Mouse (Mus musculus): ENCODE measurements around the gene Serinc3. TPM values are rescaled to one million over a fixed set of nuclear protein-coding genes. Genes with fewer than 3 reads are reported as not detected.

The Serinc3 gene
- polyA plus RNA-seq, 1 experiment from 2014 or later = 71.3 TPM

GRCm38 (mm10) chr2:163670872-163671594 lies 26.1 kb upstream of the Serinc3 start:
- H3K9me3 ChIP-seq (replicated peaks; ENCODE audit: control insufficient read depth, low read length) = no peaks in the 10 kb centered on the region
- no peaks in the 10 kb centered on the region for H3K27me3 ChIP-seq (ENCODE audit: control insufficient read depth, insufficient read depth, low read length)
- H3K4me1 ChIP-seq (ENCODE audit: control insufficient read depth, insufficient read depth, low read length) = peaks cover 45% of the 10 kb centered on the region
- 0 out of 2 replicates have a peak, but pooled peaks cover 3% of the 10 kb centered on the region for H3K36me3 ChIP-seq (ENCODE audit: control insufficient read depth, insufficient read depth)
- no peak for ATAC-seq (replicated peaks; ENCODE audit: extremely low read depth, insufficient read depth, low FRiP score)
- peak overlapping the region; percentile 37 for H3K4me2 ChIP-seq (ENCODE audit: low read depth, low read length)
- peak overlapping the region; percentile 53 for H3K9ac ChIP-seq (ENCODE audit: low read length)
- 36% methylated on average over 11 of the region's 11 CpGs for WGBS
- peak overlapping the region; percentile 88 for H3K27ac ChIP-seq (ENCODE audit: low read length)
- no peak overlapping the region for H3K4me3 ChIP-seq (ENCODE audit: low read length)

- ATAC-seq (replicated peaks; ENCODE audit: extremely low read depth, insufficient read depth, low FRiP score) = no peak
- WGBS = 94% methylated on average over 1 of the region's 1 CpGs
- 0 out of 2 replicates have a peak, but pooled peaks cover 4% of the 10 kb centered on the region for H3K36me3 ChIP-seq (ENCODE audit: control insufficient read depth, insufficient read depth)
- H3K9ac ChIP-seq (ENCODE audit: low read length) = no peak overlapping the region
- no peaks in the 10 kb centered on the region for H3K9me3 ChIP-seq (replicated peaks; ENCODE audit: control insufficient read depth, low read length)
- H3K27ac ChIP-seq (ENCODE audit: low read length) = no peak overlapping the region
- H3K4me3 ChIP-seq (ENCODE audit: low read length) = no peak overlapping the region
- no peaks in the 10 kb centered on the region for H3K27me3 ChIP-seq (ENCODE audit: control insufficient read depth, insufficient read depth, low read length)
- no peak overlapping the region for H3K4me2 ChIP-seq (ENCODE audit: low read depth, low read length)
- H3K4me1 ChIP-seq (ENCODE audit: control insufficient read depth, insufficient read depth, low read length) = peaks cover 32% of the 10 kb centered on the region
These were observed 22.1 kb upstream of the Serinc3 start for GRCm38 (mm10) chr2:163667045-163667444.

GRCm38 (mm10) chr2:163663930-163664329 lies 19.0 kb upstream of the Serinc3 start:
- Histone ChIP-seq H3K4me3 (ENCODE audit: low read length) (no peak overlapping the region), H3K9ac (ENCODE audit: low read length) (no peak overlapping the region), H3K4me2 (ENCODE audit: low read depth, low read length) (no peak overlapping the region), H3K27me3 (ENCODE audit: control insufficient read depth, insufficient read depth, low read length) (no peaks in the 10 kb centered on the region), H3K27ac (ENCODE audit: low read length) (peak overlapping the region; percentile 19; the same call in 1 of the 2 replicates), H3K4me1 (ENCODE audit: control insufficient read depth, insufficient read depth, low read length) (peaks cover 49% of the 10 kb centered on the region), H3K9me3 (replicated peaks; ENCODE audit: control insufficient read depth, low read length) (no peaks in the 10 kb centered on the region), H3K36me3 (ENCODE audit: control insufficient read depth, insufficient read depth) (0 out of 2 replicates have a peak, but pooled peaks cover 4% of the 10 kb centered on the region)
- 65% methylated on average over 3 of the region's 3 CpGs for WGBS
- ATAC-seq (replicated peaks; ENCODE audit: extremely low read depth, insufficient read depth, low FRiP score) = no peak

DNA sequence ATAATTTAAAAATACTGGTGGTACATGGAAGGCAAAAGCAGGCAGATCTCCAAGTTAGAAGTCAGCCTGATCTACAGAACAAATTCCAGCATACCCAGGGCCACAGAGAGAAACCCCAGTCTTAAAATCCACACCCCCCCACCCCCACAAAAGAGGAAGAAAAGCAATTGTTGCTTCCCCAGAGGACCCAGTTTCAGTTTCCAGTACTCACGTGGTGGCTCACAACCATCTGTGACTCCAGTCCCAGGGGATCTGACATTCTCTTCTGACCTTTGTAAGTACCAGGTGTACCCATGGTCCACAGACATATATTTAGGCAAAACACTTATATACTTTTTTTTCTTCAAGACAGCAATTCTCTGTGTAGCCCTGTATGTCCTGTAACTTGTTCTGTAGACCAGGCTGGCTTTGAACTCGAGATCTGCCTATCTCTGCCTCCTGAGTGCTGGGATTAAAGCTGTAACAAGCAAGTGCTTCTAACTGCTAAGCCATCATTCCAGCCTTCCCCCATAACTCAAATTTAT lies 17.8 kb upstream of the Serinc3 start:
- H3K9me3 ChIP-seq (replicated peaks; ENCODE audit: control insufficient read depth, low read length) = no peaks in the 10 kb centered on the region
- no peak for ATAC-seq (replicated peaks; ENCODE audit: extremely low read depth, insufficient read depth, low FRiP score)
- H3K4me3 ChIP-seq (ENCODE audit: low read length) = no peak overlapping the region
- WGBS = 54% methylated on average over 2 of the region's 2 CpGs
- H3K4me2 ChIP-seq (ENCODE audit: low read depth, low read length) = no peak overlapping the region
- peaks cover 49% of the 10 kb centered on the region for H3K4me1 ChIP-seq (ENCODE audit: control insufficient read depth, insufficient read depth, low read length)
- no peaks in the 10 kb centered on the region for H3K27me3 ChIP-seq (ENCODE audit: control insufficient read depth, insufficient read depth, low read length)
- H3K27ac ChIP-seq (ENCODE audit: low read length) = no peak overlapping the region
- H3K36me3 ChIP-seq (ENCODE audit: control insufficient read depth, insufficient read depth) = 0 out of 2 replicates have a peak, but pooled peaks cover 4% of the 10 kb centered on the region
- no peak overlapping the region for H3K9ac ChIP-seq (ENCODE audit: low read length)

GRCm38 (mm10) chr2:163662076-163662475 lies 17.1 kb upstream of the Serinc3 start:
- peaks cover 47% of the 10 kb centered on the region for H3K4me1 ChIP-seq (ENCODE audit: control insufficient read depth, insufficient read depth, low read length)
- no peak overlapping the region for H3K4me2 ChIP-seq (ENCODE audit: low read depth, low read length)
- no peak overlapping the region for H3K27ac ChIP-seq (ENCODE audit: low read length)
- H3K36me3 ChIP-seq (ENCODE audit: control insufficient read depth, insufficient read depth) = 0 out of 2 replicates have a peak, but pooled peaks cover 4% of the 10 kb centered on the region
- H3K9ac ChIP-seq (ENCODE audit: low read length) = no peak overlapping the region
- no peaks in the 10 kb centered on the region for H3K27me3 ChIP-seq (ENCODE audit: control insufficient read depth, insufficient read depth, low read length)
- ATAC-seq (replicated peaks; ENCODE audit: extremely low read depth, insufficient read depth, low FRiP score) = no peak
- H3K9me3 ChIP-seq (replicated peaks; ENCODE audit: control insufficient read depth, low read length) = no peaks in the 10 kb centered on the region
- H3K4me3 ChIP-seq (ENCODE audit: low read length) = no peak overlapping the region
- 86% methylated on average over 5 of the region's 5 CpGs for WGBS

GRCm38 (mm10) chr2:163661371-163661850 lies 16.5 kb upstream of the Serinc3 start:
- no peak for ATAC-seq (replicated peaks; ENCODE audit: extremely low read depth, insufficient read depth, low FRiP score)
- Histone ChIP-seq H3K27ac (ENCODE audit: low read length) (peak overlapping the region; percentile 75), H3K4me2 (ENCODE audit: low read depth, low read length) (peak overlapping the region; percentile 36), H3K4me1 (ENCODE audit: control insufficient read depth, insufficient read depth, low read length) (peaks cover 42% of the 10 kb centered on the region), H3K4me3 (ENCODE audit: low read length) (no peak overlapping the region; the same call in 1 of the 2 replicates), H3K27me3 (ENCODE audit: control insufficient read depth, insufficient read depth, low read length) (no peaks in the 10 kb centered on the region), H3K9me3 (replicated peaks; ENCODE audit: control insufficient read depth, low read length) (no peaks in the 10 kb centered on the region), H3K36me3 (ENCODE audit: control insufficient read depth, insufficient read depth) (0 out of 2 replicates have a peak, but pooled peaks cover 4% of the 10 kb centered on the region), H3K9ac (ENCODE audit: low read length) (peak overlapping the region; percentile 60)
- 53% methylated on average over 6 of the region's 6 CpGs for WGBS

DNA sequence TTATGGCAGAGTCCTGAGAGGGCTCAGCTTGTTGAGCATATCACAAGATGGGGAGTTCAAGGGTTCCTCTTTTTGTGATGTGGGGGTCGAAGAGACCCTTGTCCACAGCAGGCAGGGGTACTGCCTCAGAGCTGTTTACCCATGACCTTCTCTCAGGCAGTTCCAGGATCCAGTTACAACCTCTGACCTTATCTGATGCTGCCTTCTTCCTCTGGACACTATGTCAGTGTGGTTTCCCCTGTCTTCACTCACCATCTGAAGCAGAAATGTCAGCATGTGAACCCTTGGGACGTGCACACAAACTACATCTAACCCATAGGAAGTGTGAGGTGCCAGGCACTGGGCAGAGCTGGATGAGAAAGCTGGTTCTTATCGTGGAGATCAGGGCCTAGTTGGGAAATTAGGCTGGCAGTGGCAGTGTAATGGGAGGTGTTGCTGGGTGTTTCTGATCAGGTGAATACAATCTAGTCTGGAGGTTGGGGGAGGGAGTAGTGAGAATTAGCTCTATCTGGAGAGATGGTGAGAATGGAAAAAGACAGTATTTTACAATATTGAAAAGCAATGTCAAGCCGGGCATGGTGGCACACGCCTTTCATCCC lies 15.3 kb upstream of the Serinc3 start:
- no peaks in the 10 kb centered on the region for H3K9me3 ChIP-seq (replicated peaks; ENCODE audit: control insufficient read depth, low read length)
- H3K27ac ChIP-seq (ENCODE audit: low read length) = peak overlapping the region; percentile 48
- peaks cover 42% of the 10 kb centered on the region for H3K4me1 ChIP-seq (ENCODE audit: control insufficient read depth, insufficient read depth, low read length)
- H3K36me3 ChIP-seq (ENCODE audit: control insufficient read depth, insufficient read depth) = no peaks in the 10 kb centered on the region
- H3K9ac ChIP-seq (ENCODE audit: low read length) = peak overlapping the region; percentile 50
- 0 out of 2 replicates have a peak overlapping the region, but pooled peaks have one; percentile 4 for H3K4me3 ChIP-seq (ENCODE audit: low read length)
- H3K27me3 ChIP-seq (ENCODE audit: control insufficient read depth, insufficient read depth, low read length) = no peaks in the 10 kb centered on the region
- WGBS = 60% methylated on average over 5 of the region's 5 CpGs
- H3K4me2 ChIP-seq (ENCODE audit: low read depth, low read length) = peak overlapping the region; percentile 72
- ATAC-seq (replicated peaks; ENCODE audit: extremely low read depth, insufficient read depth, low FRiP score) = no peak

DNA sequence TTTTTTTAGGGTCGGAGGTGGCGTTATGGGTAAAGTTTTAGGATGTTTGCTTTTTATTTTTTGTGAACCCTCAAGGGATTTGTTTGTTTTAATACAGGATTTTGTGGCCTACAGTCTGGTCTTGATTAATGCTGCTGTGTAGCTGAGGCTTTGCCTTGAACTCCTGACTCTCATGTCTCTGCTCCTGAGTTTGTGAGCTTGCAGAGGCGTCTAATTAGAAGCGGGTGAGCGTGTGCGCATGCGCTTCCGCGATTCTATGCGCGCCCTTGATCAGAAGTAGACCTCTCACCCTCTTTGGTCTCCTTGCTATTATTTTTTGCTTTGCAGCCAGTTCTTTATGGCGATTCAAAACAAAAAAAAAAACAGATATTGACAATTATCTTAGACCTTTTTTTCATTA lies 14.5 kb upstream of the Serinc3 start:
- ATAC-seq (replicated peaks; ENCODE audit: extremely low read depth, insufficient read depth, low FRiP score) = no peak
- peak overlapping the region; percentile 83 for H3K9ac ChIP-seq (ENCODE audit: low read length)
- peak overlapping the region; percentile 72 for H3K4me3 ChIP-seq (ENCODE audit: low read length)
- H3K36me3 ChIP-seq (ENCODE audit: control insufficient read depth, insufficient read depth) = no peaks in the 10 kb centered on the region
- no peaks in the 10 kb centered on the region for H3K9me3 ChIP-seq (replicated peaks; ENCODE audit: control insufficient read depth, low read length)
- H3K4me2 ChIP-seq (ENCODE audit: low read depth, low read length) = peak overlapping the region; percentile 72
- no peaks in the 10 kb centered on the region for H3K27me3 ChIP-seq (ENCODE audit: control insufficient read depth, insufficient read depth, low read length)
- 78% methylated on average over 12 of the region's 12 CpGs for whole genome bisulfite sequencing
- H3K27ac ChIP-seq (ENCODE audit: low read length) = peak overlapping the region; percentile 79
- H3K4me1 ChIP-seq (ENCODE audit: control insufficient read depth, insufficient read depth, low read length) = peaks cover 40% of the 10 kb centered on the region

GRCm38 (mm10) chr2:163658941-163659340 lies 14.0 kb upstream of the Serinc3 start:
- H3K9me3 ChIP-seq (replicated peaks; ENCODE audit: control insufficient read depth, low read length) = no peaks in the 10 kb centered on the region
- no peak for ATAC-seq (replicated peaks; ENCODE audit: extremely low read depth, insufficient read depth, low FRiP score)
- peak overlapping the region; percentile 72 for H3K4me2 ChIP-seq (ENCODE audit: low read depth, low read length)
- no peaks in the 10 kb centered on the region for H3K27me3 ChIP-seq (ENCODE audit: control insufficient read depth, insufficient read depth, low read length)
- H3K4me1 ChIP-seq (ENCODE audit: control insufficient read depth, insufficient read depth, low read length) = peaks cover 36% of the 10 kb centered on the region
- no peaks in the 10 kb centered on the region for H3K36me3 ChIP-seq (ENCODE audit: control insufficient read depth, insufficient read depth)
- peak overlapping the region; percentile 72 for H3K4me3 ChIP-seq (ENCODE audit: low read length)
- peak overlapping the region; percentile 83 for H3K9ac ChIP-seq (ENCODE audit: low read length)
- under 1% methylated on average over 8 of the region's 8 CpGs for WGBS
- H3K27ac ChIP-seq (ENCODE audit: low read length) = peak overlapping the region; percentile 79
